Mouse (Mus musculus): ENCODE data around the gene Agap1.
A peak's percentile ranks its signal among the peaks of the same experiment; 100 is the strongest.
"Not testable (repeated sequence)": the region's sequence is repeated elsewhere in the genome, so short reads cannot be mapped to it uniquely, and the experiment has no call there.

Agap1 gene

DNA sequence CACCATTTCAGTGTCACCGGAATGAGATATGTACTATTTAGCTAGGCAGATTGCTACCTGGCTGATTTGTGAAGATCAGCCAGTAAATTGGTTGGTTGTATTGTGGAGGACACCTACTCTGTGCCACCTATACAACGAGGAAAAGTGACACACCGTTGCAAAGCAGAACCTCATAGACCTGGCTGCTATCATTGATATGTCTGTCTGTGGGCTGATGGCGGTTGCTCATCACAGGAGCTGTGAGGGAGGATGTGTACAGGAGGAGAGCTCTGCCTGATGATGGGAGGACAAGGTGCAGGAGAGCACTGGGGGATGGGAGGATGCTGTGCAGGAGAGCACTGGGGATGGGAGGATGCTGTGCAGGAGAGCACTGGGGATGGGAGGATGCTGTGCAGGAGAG, 46.7 kb downstream of the Agap1 start:
- DNase-seq (ENCODE audit: low read depth in 2 of 2, low spot score in 2 of 2): no peak

DNA sequence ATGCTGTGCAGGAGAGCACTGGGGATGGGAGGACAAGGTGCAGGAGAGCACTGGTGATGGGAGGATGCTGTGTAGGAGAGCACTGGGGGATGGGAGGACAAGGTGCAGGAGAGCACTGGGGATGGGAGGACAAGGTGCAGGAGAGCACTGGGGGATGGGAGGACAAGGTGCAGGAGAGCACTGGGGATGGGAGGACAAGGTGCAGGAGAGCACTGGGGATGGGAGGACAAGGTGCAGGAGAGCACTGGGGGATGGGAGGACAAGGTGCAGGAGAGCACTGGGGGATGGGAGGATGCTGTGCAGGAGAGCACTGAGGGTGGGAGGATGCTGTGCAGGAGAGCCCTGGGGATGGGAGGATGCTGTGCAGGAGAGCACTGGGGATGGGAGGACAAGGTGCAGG, 47.3 kb downstream of the Agap1 start:
- not testable (repeated sequence) for DNase-seq (ENCODE audit: low read depth in 2 of 2, low spot score in 2 of 2)

DNA sequence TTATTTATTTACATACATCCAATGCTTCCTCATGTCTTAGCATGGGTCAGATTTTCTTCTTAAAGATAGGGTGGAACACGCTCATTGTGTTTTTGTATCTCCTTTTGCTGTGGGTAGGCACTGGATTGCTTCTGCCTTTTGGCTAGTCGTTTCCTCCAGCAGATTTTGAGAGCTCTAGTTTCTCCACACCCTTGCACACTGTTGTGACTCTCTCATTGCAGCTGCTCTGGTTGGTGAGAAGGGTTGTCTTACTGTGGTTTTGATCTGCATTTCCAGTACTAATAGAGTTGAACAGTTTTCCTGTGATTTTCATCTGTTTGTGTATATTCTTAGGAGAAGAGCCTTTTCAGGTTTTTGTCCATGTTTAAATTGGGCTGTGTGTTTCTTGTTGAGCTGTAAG, 54.6 kb downstream of the Agap1 start:
- no peak for DNase-seq (ENCODE audit: low read depth in 2 of 2, low spot score in 2 of 2)

DNA sequence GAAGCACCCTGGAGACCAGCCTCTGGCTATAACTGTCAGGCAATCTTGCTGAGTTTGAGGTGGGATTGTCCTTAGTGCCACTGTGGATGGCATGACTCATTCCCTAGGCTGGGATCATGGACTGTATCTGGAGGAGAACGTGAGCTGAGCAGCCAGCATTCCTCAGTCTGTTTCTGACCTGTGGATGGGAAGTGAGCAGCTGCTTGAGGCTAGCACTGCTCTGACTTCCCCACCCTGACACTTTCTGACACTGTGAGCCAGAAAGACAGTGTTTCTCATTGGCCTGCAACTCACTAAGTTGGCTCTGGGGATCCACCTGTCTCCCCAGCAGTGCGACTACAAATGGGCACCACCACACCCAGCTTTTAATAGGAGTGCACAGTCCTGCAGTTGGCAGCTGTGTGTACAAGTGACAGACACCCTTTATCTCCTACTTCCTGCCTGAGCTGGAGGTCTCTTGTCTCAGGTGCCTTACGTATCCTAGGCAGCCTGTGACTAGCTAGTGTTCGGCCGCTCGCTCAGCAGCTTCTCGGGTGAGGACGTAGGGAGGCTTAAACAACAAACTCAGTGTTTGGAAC, 55.2 kb downstream of the Agap1 start:
- DNase-seq (ENCODE audit: low read depth in 2 of 2, low spot score in 2 of 2): no peak

DNA sequence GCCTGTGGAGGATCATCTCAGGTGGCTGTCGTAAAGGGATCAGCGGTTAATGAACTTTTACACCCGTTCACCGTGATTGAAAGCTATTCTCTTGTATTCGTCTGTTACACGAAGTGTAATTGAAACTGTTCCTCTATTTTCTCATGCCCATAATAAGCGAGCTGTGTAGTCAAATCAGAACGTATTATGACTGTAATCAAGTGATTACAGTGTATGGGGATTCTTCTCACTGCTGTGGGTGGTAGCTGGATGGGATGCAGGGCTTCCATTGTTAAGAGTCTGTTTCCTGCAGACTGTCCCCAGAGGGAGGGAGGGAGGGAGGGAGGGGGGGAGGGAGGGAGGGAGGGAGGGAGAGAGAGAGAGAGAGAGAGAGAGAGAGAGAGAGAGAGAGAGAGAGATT, 56.1 kb downstream of the Agap1 start:
- DNase-seq (ENCODE audit: low read depth in 2 of 2, low spot score in 2 of 2): no peak

DNA sequence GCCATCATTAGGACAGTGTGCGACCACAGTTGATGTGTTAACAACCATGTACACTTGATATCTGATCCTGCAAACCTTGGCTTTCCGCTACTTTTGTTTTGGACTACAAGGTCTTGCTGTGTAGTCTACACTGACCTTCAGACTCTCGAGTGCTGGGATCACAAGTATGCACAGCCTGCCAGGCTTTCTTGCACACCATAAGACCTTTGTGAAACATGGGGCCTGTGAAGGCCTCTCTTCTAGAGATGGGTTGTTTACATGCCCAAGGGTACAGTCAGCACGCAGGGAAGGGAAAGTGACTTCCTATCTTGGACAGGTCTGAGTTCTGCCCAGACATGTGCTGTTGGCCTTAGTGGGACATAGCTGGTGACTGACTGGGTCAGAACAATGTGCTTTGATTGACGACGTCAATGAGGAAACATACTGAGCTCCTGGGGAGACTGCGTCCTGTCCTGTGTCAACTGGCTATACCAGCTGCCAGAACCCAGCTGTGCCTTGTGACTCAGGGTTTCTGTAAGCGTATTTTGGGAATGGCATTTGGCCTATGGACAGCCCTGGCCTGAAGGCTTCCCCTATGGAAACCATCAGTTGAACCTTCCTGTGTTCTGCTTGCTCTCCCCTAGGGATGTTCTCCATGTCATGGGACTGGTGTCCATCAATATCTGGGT, 59.1 kb downstream of the Agap1 start:
- DNase-seq (ENCODE audit: low read depth in 2 of 2, low spot score in 2 of 2): no peak

DNA sequence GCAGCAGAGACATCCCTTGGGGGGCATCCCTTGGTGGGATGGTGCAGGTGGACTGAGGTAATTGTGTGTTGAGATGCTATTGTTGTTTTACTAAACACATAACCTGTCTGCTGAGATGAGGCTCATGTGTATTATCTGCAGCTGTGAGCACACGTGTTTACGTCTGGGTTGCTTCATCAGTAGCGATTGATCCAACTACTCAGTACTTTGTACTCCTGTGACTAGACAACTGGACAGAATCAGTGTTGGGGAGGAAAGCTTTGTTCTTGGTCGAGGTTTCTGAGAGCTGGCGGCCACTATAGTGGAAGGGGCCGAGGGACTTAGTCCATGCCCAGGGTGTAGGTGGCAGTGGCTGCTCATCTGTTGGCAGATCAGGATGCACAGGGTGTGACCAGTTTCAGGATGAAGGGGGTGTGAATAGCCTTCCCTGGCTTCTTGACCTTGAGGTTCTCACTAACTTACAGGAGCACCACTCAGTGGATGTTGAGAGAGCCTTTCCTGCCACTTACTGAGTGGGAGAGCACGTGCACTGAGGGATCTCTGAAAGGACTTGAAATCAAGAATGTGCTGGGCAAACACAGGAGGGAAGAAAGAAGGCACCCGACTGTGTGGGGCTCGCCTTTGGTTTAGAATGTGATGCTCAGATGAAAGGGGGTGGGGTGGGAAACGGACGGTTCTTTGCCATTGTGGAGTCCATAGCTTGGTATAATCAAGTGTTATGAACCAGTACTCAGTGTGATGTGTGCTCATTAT, 61.4 kb downstream of the Agap1 start:
- DNase-seq (ENCODE audit: low read depth in 2 of 2, low spot score in 2 of 2): no peak

DNA sequence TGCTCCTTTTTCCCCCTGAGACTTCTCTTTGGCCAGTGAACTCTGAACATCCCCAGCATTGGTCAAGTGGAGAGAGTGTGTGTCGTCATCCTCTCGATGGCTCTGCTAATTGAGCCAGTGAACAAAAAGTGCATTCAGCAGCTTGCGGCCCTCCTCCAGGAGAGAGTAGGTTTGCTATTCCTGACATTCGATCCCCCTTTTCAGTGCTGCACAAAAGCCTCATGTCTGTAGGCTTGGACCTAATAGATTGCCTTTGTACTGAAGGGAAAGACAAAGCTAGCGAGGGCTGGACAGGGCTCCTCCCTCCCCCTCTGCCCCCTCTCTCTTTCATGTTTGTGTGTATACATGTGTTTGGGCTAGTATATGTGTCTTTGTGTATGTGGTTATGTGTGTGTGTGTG, 63.2 kb downstream of the Agap1 start:
- DNase-seq (ENCODE audit: low read depth in 2 of 2, low spot score in 2 of 2): no peak

DNA sequence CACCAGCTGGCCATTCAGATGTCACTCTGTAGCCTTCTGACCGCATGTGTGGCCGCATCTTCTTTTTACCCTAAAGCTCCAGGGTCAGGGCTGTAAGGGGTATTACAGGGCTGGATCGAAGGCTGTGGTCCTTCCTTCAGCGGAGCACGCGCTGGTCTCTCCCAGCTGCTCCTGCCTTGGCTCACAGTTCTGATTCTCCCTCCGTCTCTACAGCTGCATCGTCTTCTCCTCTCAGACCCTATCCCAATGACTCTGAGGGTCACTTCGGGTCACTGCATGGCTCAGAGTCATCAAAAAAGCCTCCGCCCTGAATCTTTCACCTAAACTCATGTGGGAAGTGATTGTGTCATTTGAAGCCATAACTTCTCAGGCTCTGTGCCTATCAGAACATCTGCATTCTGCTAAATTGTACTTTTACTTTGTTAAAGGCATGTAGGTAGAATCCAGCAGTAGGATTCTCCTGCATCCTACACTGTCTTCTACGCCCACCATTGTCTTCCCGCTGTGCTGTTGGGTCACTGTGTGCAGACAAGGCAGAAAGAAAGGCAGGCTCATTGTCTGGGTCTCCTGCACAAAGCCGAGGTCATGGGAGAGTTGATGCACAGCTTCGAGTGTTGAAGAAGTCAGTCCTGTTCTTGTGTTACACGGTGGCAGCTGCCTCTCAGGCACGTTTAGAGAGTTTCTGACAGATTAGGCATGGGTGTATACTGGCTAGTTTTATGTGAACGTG, 65.5 kb downstream of the Agap1 start:
- DNase-seq (ENCODE audit: low read depth in 2 of 2, low spot score in 2 of 2): no peak

DNA sequence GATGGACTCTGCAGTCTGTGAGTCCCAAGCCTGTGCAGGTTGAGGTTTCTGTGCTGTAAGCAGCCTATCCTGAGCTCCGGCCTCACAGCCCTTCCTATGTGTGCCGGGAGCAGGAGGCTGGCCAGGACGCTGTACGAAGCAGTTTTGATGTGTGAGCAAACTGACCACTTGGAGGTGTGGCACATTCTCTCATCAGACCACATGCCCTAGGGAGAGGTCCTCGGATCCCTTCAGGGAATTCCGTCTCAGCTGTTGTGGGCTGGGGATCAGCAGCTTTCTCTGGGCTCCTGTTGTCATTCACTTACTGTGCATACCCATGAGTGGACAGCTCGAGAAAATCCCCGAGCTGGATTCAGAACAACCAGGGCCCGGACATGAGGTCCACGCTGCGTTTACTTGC, 66.8 kb downstream of the Agap1 start:
- DNase-seq (ENCODE audit: low read depth in 2 of 2, low spot score in 2 of 2): no peak

DNA sequence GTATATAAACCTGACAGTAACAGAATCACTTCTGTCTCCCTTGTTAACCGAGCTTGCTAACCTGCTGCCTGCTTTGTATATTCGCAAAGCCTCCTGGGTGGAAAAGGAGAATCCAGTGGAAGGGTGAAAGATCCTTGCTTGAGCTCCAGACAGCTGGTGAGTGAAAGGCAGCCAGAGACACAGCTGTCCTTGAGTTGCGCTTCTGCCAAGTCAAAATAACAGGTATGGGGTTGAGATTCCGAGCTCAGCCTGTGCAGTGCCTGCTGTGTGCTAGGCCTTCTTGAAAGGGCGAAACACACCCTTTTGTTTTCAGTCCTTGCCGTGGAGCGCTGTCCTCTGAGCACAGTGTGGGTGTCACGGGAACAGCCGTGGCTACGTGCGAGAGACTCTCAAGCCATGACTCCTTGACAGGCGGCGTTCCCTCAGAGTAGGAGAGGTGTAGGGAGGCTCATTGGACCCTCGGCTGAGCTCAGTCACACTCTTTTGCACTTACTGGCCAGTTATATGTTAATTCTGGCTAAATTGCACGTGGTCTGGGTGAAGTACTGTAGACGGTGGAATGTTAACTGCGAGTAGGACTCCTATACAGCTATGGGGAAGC, 67.4 kb downstream of the Agap1 start:
- no peak for DNase-seq (ENCODE audit: low read depth in 2 of 2, low spot score in 2 of 2)

DNA sequence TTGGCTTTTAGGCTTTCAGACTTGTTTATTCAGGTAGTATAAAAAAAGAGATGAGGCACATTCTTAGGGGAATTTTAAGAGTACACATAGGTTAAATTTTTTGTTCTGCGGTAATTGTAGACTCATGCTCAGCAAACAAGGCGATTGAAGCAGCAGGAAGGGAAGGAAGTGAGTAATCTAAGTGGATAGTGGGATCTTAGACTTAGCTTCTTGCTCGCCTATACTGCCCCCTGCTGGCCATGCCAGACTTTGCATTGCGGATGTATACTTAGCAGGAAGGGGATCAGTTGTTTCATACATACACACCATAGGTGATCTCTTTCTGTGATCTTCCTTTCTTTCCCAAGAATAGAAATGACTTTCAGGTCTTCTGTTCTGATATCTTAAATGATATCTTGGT, 69.8 kb downstream of the Agap1 start:
- peak; percentile 27 to 42 for DNase-seq (ENCODE audit: low read depth in 2 of 2, low spot score in 2 of 2)

DNA sequence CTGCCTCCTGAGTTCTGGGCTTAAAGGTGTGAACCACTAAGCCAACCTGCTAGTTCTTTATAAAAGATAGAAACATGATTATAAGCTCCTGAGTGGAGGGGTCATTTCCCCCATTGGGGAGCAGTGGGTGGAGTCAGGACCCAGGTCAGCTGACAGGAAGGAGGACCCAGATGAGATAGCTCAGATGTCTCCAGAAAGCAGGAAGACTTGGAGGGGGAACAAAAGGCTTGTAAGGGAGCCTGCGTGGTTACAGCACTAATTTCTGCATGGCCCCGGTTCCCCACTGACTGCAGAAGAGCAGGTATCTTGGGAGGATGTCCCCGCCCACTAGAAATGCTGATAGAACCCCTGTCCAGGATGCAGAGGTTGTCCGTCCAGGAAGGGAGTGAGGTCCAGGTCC, 70.4 kb downstream of the Agap1 start:
- no peak for DNase-seq (ENCODE audit: low read depth in 2 of 2, low spot score in 2 of 2)

DNA sequence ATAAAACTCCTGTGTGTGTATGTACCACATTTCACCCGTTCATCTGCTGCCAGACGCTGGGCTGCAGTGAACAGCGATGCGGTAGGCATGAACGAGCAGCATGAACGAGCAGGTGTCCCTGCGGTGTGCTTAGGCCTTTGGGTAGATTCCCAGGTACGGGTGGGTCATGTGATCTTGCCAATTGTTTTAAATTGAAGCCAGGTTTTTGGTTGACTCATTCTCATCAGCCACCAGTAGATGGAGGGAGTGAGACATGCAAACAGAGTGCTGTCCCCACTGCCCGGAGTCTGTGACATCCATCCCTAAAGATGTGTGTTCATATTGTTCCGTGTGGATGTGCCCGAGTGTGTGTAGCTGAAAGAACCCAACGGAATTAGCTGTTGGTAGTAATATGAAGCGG, 71.2 kb downstream of the Agap1 start:
- DNase-seq (ENCODE audit: low read depth in 2 of 2, low spot score in 2 of 2): no peak

DNA sequence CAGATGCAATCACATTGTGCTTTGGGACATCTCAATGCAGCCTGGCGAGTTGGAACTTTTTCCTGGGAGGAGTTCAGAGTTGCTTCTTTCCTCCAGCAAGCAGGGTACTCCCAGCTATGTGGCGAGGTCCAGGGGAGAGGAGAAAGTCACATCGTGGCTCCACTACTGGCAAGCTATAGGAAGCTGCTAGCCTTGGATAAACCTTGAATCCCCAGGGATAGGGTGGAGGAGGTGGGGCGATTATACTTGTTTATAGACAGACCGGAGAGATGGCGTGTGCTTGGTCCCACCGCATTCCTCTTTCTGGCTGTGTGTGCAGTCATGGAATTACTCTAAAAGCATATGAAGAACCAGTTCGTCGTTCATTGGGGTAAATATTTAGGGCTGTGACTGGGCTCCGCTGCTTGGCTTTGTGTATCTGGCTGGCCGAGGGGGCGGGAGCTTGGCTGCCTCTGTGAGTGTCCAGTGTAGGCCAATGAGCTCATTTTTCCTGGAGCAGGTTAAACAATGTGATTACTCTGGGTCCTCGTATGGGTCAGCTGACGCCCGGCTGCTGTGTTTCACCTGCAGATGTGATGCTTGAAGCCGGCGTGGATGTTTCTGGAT, 74.2 kb downstream of the Agap1 start:
- no peak for DNase-seq (ENCODE audit: low read depth in 2 of 2, low spot score in 2 of 2)

DNA sequence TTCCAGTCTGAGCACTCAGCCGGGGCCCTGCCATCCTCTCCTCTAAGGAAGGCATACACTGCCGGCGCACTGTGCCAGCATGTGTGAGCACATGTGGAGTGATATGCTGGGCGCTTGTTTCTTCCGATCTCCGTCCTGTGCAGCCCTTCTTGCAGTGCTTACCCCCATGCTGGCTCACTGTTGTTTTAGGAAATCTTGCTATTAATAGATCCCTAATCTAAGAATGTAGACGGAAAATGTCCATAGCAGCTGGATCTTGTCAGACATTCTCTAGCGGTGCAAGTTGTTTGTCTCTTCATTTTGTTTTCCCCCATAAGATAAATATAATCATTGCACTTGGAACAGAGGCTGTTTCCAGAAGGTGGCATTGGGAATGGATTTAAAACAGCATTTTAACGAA, 79.1 kb downstream of the Agap1 start:
- no peak for DNase-seq (ENCODE audit: low read depth in 2 of 2, low spot score in 2 of 2)

DNA sequence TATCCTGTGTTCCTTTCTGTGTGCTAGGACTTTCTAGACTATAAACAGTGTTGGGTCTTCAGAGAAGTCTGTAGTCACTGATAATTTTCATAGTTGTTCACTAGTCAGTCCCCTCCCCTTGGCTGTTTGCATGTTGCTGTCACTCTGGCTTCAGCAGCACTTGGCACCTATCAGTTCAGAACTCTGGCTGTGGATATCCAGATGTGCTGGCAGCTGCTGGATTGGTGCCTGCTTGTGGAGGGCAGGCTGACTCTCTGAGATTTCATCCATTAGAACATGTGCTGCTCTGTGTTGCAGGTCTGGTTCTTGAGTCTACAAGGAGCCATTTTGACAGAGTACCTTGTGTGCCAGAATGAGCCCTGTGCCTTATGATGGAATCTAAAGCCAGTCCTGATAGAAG, 80.6 kb downstream of the Agap1 start:
- no peak for DNase-seq (ENCODE audit: low read depth in 2 of 2, low spot score in 2 of 2)

DNA sequence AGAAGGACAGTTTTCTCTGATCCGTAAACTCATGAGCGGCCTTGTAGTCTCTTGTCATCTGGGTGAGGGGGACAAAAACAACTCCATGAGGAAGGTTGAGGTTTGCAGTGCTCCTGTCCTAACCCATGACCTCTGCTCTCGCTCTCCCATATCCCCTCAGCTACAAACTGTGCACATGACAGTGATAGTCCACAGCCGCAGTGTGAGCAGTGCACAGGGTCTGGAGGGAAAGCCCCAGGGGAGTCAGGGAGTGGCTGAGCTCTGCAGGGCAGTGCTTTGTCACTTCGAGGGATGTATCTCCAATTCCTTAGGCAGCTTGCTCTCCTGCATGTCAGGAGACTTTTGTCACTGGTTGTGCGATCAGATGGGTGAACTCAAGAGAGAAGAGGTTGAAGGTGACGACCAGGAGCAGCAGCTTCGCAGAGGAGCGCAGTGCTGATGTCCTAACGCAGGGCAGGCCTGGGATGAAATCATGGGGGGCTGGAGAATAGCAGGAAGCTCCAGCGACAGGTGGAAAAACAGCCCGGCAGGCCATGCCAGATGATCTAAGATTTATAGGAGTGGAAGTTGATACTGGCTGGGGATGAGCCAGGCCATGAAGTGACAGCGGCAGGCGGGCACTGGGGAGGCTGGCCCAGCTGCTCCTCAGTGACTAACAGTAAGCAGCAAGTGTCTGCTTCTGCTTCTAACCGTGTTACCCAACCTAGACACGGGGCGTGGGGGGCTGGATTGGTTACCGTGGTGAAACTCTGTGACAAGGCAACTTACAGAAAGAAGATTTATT, 83.7 kb downstream of the Agap1 start:
- DNase-seq (ENCODE audit: low read depth in 2 of 2, low spot score in 2 of 2): no peak

DNA sequence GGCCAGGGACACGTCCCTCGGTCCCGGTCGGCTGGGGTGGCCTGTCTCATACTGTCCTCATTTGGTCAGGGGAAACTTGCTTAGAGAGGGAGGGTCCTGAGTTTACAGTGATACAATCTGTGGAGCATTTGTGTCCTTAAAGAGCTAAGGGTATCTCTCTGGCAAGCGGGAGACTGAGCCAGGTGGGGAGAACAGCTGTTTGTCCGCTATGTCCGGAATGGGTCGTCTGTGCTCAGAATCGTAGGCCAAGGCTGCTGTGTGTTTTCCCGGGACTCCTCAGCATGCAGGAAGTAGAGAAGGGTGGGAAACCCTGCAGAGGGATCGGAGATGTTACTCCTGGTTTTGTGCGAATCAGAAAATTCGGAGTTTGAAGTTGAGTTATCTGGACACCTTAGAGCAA, 84.5 kb downstream of the Agap1 start:
- no peak for DNase-seq (ENCODE audit: low read depth in 2 of 2, low spot score in 2 of 2)

DNA sequence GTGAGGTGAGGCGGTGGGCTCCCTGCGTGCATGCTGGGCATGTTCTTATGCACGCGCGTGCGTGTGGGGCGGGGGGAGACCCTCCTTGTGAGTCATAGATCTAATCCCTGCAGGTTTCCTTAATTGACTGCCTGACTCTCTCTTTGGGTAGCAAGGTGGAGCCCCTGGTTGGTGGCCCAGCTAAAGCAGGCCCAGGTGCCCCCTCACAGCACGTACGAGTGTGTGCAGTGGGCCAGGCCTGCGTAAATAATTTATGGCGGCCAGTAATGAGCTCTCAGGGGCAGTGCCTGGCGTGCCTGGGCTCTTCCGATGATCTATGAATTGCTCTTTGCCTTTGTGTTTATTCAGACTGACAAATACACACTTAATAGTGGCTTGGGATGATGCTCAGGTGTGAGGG, 86.5 kb downstream of the Agap1 start:
- no peak for DNase-seq (ENCODE audit: low read depth in 2 of 2, low spot score in 2 of 2)

All from CD8-positive naive resting alpha-beta T cell, adult 2 months (primary cell).